Mouse (Mus musculus): ENCODE data around the gene Tmem198. TPM values are rescaled to one million over a fixed set of nuclear protein-coding genes. Genes with fewer than 3 reads are reported as not detected.

Gene Tmem198
- polyA plus RNA-seq, 1 experiment from 2014 or later: 45.0 TPM

DNA sequence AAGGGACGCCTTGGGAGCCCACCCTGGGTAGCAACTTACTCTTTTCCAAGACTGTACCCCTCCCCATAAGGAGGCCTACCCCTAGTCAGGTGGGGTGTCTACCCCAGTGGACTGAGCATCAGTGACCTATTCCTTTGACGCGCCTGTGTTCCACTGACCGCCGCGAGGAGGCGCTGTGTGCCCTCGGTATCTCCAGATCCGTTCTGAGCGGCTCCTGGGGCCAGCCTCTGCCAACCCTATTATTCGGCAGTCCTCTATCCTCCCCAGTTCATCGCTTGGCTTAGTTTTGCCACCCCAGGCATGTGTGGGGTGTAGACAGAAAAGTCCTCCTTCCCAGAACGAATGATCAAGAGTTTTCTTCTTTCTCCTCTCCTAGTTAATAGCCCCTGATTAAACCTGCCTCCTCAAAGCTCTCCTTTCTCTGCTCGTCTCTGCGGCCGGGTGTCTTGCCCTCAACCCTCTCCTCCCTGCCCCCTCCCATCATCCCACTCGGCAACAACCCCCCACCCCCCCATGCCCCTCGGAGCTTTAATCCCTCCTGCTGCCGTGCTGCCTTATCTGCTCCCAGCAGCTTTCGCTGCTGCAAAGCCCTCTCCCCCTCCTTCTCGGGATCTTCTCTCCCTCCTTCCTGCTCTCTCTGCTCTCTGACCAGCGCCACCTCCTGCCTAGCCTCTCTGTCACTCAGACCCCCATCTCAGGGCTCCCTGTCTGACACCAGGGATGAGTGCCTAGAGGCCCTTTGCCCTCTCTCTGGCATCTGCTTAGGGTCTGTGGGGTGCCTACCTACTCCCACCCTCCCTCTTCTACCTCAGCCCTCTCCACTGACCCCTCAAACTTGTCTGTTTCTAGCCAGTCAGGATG is 33.4 kb upstream of the Tmem198 start:
- 1% methylated on average over 22 of the region's 22 CpGs for WGBS
- peaks cover 32% of the 10 kb centered on the region for H3K27me3 ChIP-seq
- peak; percentile 7; the same call in 1 of the 2 replicates for ATAC-seq (ENCODE audit: low FRiP score)
- peak overlapping the region; percentile 51; the same call in 1 of the 2 replicates for H3K9ac ChIP-seq
- H3K4me3 ChIP-seq: 0 out of 2 replicates have a peak overlapping the region, but pooled peaks have one; percentile 1
- H3K27ac ChIP-seq: peak overlapping the region; percentile 93
- H3K4me1 ChIP-seq (replicated peaks): peaks cover 100% of the 10 kb centered on the region
- peak overlapping the region; percentile 37 for H3K4me2 ChIP-seq
- no peaks in the 10 kb centered on the region for H3K36me3 ChIP-seq
- H3K9me3 ChIP-seq: no peaks in the 10 kb centered on the region

DNA sequence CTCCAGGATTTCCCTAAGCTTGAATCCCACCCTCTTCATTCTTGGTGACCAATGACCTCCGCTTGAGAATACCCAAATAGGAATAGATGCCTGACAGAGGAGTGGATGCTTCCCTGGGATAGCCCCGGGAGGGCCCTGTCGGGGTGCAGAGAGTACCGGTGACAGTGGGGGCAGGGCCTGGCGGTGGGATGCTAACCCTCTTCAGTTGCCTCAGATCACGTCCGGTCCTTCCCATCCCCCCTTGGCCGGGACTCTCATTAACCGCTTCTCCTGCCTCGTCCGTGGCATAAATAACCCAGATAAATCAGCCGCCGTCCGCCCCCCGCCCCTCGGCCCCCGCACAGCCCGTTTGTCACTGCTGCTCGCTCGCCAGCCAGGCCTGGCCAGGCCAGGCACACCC is 32.7 kb upstream of the Tmem198 start:
- Histone ChIP-seq H3K27me3 (peaks cover 39% of the 10 kb centered on the region), H3K9ac (peak overlapping the region; percentile 51; the same call in 1 of the 2 replicates), H3K4me2 (peak overlapping the region; percentile 37), H3K4me1 (replicated peaks) (peaks cover 100% of the 10 kb centered on the region), H3K9me3 (no peaks in the 10 kb centered on the region), H3K36me3 (no peaks in the 10 kb centered on the region), H3K4me3 (no peak overlapping the region), H3K27ac (peak overlapping the region; percentile 93)
- 2% methylated on average over 20 of the region's 20 CpGs for WGBS
- ATAC-seq (ENCODE audit: low FRiP score): no peak

DNA sequence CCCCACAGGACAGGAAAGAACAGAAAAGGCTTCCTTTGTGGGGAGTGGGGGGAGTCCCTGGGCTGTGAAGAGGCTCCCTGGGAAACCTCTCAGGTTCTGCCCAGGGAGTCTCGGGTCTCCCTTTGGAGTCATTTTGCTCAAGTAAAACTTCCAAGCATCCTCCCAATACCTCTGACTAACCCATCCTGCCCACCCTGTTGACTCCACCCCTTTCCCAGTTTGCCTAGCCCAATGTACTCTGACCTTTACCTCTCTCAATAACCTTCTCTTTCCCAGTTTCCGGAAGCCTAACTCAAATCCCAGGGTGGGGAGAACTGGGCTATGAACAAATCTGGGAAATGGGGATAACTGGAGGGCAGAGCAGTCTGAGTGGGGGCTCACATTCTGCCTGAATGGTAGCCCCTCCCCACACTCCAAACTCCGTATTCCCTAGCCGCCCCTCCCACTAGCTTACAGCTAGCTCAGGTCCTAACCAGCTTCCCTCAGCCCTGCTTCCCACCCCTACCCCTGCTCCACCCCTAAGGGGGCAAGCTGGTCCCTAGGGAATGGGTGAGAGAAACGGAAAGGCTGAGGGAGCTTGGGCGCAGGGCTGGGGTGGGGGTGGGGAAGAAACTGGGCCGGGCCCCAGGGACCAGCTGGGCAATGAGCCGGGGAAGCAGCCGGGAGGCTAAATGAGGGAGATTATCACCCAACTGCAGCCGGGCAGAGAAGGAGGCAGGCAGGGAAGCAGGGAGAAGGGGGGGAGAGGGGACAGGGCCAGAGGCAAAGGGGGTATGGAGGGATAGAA is 31.9 kb upstream of the Tmem198 start:
- ATAC-seq (ENCODE audit: low FRiP score): no peak
- peaks cover 100% of the 10 kb centered on the region for H3K4me1 ChIP-seq (replicated peaks)
- H3K27ac ChIP-seq: peak overlapping the region; percentile 93
- H3K9ac ChIP-seq: peak overlapping the region; percentile 51
- 4% methylated on average over 10 of the region's 10 CpGs for WGBS
- H3K4me3 ChIP-seq: no peak overlapping the region
- H3K36me3 ChIP-seq: no peaks in the 10 kb centered on the region
- H3K27me3 ChIP-seq: peaks cover 46% of the 10 kb centered on the region
- H3K4me2 ChIP-seq: peak overlapping the region; percentile 71
- H3K9me3 ChIP-seq: no peaks in the 10 kb centered on the region

DNA sequence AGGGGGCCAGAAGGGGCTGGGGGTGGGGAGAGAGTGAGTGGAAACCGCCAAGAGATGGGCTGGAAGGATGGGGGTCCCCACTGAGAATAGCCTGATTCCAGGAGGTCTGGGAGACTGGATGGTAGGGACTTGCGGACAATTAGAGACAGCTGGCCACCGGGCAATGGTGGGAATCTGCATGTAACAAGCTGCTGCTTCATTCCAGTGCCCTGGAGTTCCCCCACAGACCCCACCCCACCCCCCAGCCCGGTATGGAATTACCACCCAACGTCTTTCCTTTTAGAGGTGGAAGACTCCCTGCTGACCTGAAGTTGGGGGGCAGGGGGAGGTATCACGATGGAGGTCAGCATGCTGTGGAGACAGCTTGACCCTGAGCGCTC is 31.3 kb upstream of the Tmem198 start:
- Histone ChIP-seq H3K27ac (peak overlapping the region; percentile 93), H3K4me3 (no peak overlapping the region), H3K9me3 (no peaks in the 10 kb centered on the region), H3K9ac (peak overlapping the region; percentile 51), H3K4me1 (replicated peaks) (peaks cover 100% of the 10 kb centered on the region), H3K4me2 (peak overlapping the region; percentile 71), H3K27me3 (peaks cover 52% of the 10 kb centered on the region), H3K36me3 (no peaks in the 10 kb centered on the region)
- ATAC-seq (ENCODE audit: low FRiP score): no peak
- 2% methylated on average over 7 of the region's 7 CpGs for WGBS

DNA sequence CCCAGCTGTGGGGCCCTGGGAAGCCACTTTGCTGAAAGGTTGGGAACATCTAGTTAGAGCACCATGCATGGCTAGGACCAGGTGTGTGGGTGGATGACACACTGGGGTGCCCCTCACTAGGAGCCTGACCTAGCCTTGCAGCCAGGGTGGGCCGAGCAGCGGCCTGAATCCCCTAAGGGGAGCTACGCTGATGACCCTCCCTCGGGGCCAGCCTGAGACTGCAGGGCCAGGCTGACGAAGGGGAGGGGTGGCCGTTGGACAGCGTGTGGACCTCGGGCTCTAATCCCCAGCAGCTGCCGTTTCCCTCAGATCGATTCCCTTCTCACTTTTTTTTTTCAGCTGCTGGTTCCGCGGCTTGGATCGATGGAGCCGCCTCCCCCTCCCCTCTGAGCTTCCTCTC is 30.4 kb upstream of the Tmem198 start:
- H3K4me2 ChIP-seq: peak overlapping the region; percentile 71
- peaks cover 100% of the 10 kb centered on the region for H3K4me1 ChIP-seq (replicated peaks)
- peak overlapping the region; percentile 93 for H3K27ac ChIP-seq
- ATAC-seq (ENCODE audit: low FRiP score): no peak
- 2% methylated on average over 14 of the region's 14 CpGs for WGBS
- peak overlapping the region; percentile 59; the same call in 1 of the 2 replicates for H3K9ac ChIP-seq
- no peak overlapping the region for H3K4me3 ChIP-seq
- H3K27me3 ChIP-seq: peaks cover 58% of the 10 kb centered on the region
- H3K9me3 ChIP-seq: no peaks in the 10 kb centered on the region
- H3K36me3 ChIP-seq: no peaks in the 10 kb centered on the region

DNA sequence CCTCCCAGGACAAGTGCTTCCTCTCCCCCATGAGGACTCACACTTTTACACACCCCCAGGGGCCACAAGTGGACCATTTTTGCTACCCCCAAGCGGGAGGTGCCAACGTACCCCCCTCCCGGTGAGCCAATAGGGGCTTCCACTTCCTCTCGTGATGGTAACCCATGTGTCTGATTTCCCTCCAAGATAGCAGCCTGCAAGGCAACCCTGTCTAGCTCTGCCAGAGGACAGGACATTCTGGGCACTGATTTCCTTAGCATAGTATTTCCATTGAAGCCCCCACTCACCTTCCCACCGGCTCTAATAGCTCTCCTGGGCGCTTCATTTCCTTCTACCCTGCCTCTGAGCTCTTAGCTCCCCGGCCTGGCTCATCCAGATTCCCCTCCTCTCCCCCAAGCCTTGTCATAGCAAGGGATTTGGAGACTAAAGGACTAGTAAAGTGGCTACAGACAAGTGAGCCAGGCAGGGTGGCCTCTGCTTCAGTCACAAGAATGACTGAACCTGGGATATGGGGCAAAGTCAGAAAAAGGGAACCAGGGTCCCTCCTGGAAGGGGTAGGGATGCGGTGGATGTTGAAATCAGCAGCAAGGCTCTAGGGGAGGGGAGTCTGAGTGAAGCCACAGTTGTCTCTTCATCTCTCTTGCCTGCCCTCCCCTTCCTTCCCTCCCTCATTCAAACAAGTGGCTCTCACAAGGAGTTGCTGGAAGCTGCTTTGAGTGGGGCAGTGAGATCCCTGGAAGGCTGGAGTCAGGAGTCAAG is 29.8 kb upstream of the Tmem198 start:
- peaks cover 99% of the 10 kb centered on the region for H3K4me1 ChIP-seq (replicated peaks)
- no peak for ATAC-seq (ENCODE audit: low FRiP score)
- WGBS: 3% methylated on average over 8 of the region's 8 CpGs
- peak overlapping the region; percentile 41 for H3K4me3 ChIP-seq
- H3K9me3 ChIP-seq: no peaks in the 10 kb centered on the region
- peaks cover 62% of the 10 kb centered on the region for H3K27me3 ChIP-seq
- H3K9ac ChIP-seq: peak overlapping the region; percentile 78
- no peaks in the 10 kb centered on the region for H3K36me3 ChIP-seq
- peak overlapping the region; percentile 71 for H3K4me2 ChIP-seq
- peak overlapping the region; percentile 93 for H3K27ac ChIP-seq

DNA sequence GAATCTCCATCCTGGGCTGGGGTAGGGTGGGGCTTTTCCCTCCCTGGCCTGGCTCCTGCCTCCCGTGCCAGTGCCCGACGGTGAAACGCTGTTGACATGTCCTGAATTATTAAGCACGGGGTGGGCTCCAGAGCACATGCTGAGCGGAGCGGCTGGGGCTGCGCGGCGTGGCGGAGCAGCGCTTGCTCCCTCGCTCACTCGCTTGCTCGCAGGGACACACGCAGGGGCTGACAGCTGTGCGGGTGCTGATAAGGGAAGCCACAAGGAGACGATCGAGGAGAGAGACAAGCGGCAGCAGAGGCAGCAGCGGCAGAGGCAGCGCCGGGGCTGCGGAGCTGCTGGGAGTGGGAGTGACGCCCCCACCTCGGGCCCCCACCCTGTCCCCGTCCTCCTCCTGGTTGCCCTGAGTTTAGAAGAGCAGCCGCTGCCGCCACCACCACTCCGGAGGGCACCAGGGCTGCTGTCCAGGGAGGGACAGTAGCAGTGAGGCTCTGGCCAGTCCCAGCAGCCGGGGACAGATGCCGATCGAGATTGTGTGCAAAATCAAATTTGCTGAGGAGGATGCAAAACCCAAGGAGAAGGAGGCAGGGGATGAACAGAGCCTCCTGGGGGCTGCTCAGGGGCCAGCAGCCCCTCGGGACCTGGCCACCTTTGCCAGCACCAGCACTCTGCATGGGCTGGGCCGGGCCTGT is 28.9 kb upstream of the Tmem198 start, which contains the start of gene Asic4:
Gene Asic4, plus strand, starts transcription at position 123 of the 692 bp plus-strand sequence.
- 2% methylated on average over 35 of the region's 35 CpGs for WGBS
- Histone ChIP-seq H3K9ac (peak within 1 kb of the TSS; percentile 78), H3K4me1 (replicated peaks) (peaks cover 98% of the 10 kb centered on the region), H3K36me3 (no peaks in the 10 kb centered on the region), H3K4me3 (peak within 1 kb of the TSS; percentile 41), H3K9me3 (no peaks in the 10 kb centered on the region), H3K4me2 (peak within 1 kb of the TSS; percentile 71), H3K27ac (peak within 1 kb of the TSS; percentile 93), H3K27me3 (peaks cover 66% of the 10 kb centered on the region)
- no peak for ATAC-seq (ENCODE audit: low FRiP score)

DNA sequence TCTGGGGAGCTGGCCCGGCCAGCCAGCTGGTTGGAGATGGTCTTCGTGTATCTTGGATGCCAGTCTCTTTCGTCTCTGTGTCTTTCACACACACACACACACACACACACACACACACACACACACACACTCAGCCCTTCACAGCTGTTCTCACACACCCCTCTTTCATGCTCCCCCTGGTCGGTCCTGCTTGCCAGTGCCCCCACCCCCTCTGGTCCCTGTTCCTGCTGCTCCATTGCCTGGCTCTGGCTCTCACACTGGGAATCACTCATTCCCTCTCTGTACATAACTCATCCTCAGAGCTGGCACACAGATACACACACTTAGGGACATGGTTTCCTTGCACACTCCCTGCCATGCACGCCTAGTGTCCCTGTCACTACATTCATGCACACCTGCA is 27.4 kb upstream of the Tmem198 start:
- no peaks in the 10 kb centered on the region for H3K36me3 ChIP-seq
- no peaks in the 10 kb centered on the region for H3K9me3 ChIP-seq
- ATAC-seq (ENCODE audit: low FRiP score): no peak
- peaks cover 69% of the 10 kb centered on the region for H3K27me3 ChIP-seq
- peak overlapping the region; percentile 78 for H3K9ac ChIP-seq
- H3K4me3 ChIP-seq: peak overlapping the region; percentile 41
- 54% methylated on average over 5 of the region's 5 CpGs for WGBS
- H3K27ac ChIP-seq: peak overlapping the region; percentile 93
- peak overlapping the region; percentile 71 for H3K4me2 ChIP-seq
- peaks cover 98% of the 10 kb centered on the region for H3K4me1 ChIP-seq (replicated peaks)

DNA sequence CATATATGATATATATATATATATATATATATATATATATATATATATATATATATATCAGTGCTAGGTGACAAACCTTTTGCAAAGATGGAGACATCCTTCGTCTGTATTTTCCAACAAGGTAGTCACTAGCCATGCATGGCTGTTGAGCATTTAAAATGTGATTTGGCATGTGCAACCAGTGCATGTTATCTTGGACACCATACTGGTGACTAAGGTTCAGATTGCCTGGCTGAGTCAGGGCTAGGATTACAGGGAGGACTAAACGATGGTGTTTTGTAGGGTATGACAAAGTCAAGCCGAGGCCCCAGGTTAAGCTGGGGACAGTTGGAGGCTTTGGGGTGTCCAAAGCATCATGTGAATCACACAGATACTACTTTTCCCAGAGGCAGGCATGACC is 23.9 kb upstream of the Tmem198 start:
- no peak for ATAC-seq (ENCODE audit: low FRiP score)
- H3K4me1 ChIP-seq (replicated peaks): peaks cover 89% of the 10 kb centered on the region
- no peak overlapping the region for H3K4me3 ChIP-seq
- H3K27ac ChIP-seq: peak overlapping the region; percentile 70
- peak overlapping the region; percentile 23; the same call in 1 of the 2 replicates for H3K4me2 ChIP-seq
- 77% methylated on average over 3 of the region's 3 CpGs for WGBS
- H3K36me3 ChIP-seq: no peaks in the 10 kb centered on the region
- peaks cover 55% of the 10 kb centered on the region for H3K27me3 ChIP-seq
- H3K9ac ChIP-seq: 0 out of 2 replicates have a peak overlapping the region, but pooled peaks have one; percentile 6
- no peaks in the 10 kb centered on the region for H3K9me3 ChIP-seq

DNA sequence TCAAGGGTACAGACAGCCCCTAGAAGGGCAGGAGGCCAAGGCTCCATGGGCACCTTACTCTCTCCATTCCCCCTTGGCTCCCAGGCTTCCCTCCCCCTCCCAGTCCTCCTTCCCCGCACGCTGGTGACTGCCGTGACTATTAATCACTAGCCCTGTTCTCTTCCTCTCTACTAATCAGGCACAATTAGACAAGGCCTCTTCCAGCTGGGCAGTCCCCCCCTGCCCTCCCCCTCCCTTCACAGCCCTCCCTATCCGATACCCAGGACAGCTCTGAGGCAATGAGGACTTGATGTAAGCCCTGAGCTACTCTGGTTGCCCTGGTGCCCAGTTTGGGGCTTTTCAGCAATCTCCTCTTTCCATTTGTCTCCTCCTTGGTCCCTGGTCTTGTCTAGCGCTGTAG is 23.4 kb upstream of the Tmem198 start:
- Histone ChIP-seq H3K4me3 (no peak overlapping the region), H3K27ac (peak overlapping the region; percentile 70), H3K9me3 (no peaks in the 10 kb centered on the region), H3K4me1 (replicated peaks) (peaks cover 84% of the 10 kb centered on the region), H3K4me2 (peak overlapping the region; percentile 23), H3K27me3 (peaks cover 50% of the 10 kb centered on the region), H3K36me3 (no peaks in the 10 kb centered on the region), H3K9ac (0 out of 2 replicates have a peak overlapping the region, but pooled peaks have one; percentile 6)
- 11% methylated on average over 5 of the region's 5 CpGs for WGBS
- ATAC-seq (ENCODE audit: low FRiP score): peak; percentile 52

All from hindbrain, embryonic 13.5 days (tissue).